Mouse (Mus musculus) embryonic facial prominence, embryonic 14.5 days (tissue): ENCODE measurements around the gene Dst. TPM values are rescaled to one million over a fixed set of nuclear protein-coding genes. Genes with fewer than 3 reads are reported as not detected.

Source experiments
- ATAC-seq: fragments of 200-750 bp; cut with Nextera tagmentation; 2 replicates; pipeline ENCODE4 v1.8.0; 2017; ENCODE audit warnings: low read depth, moderate number of reproducible peaks, moderate TSS enrichment
- DNase-seq: peaks from one replicate; pipeline ENCODE4 v3.0.0-alpha.2; 2015; ENCODE audit warnings: low spot score
- H3K27ac ChIP-seq: fragments of 300-500 bp; sonication (generic); replicated peaks from 2 replicates; pipeline ENCODE4 v1.5.1; 2014; ENCODE audit warnings: low read depth, mild to moderate bottlenecking, low read length, moderate library complexity
- H3K27me3 ChIP-seq: fragments of 300-500 bp; sonication (generic); replicated peaks from 2 replicates; pipeline ENCODE4 v1.6.1; 2014; ENCODE audit warnings: low read length; ENCODE audit not compliant: control insufficient read depth, insufficient read depth
- H3K36me3 ChIP-seq: fragments of 300-500 bp; sonication (generic); 2 replicates; pipeline ENCODE4 v1.6.1; 2014; ENCODE audit warnings: low read length, mixed read lengths; ENCODE audit not compliant: control insufficient read depth, insufficient read depth
- H3K4me1 ChIP-seq: fragments of 300-500 bp; sonication (generic); 2 replicates; pipeline ENCODE4 v1.6.1; 2014; ENCODE audit warnings: antibody characterized with exemption, low read length; ENCODE audit not compliant: control insufficient read depth, insufficient read depth
- H3K4me2 ChIP-seq: fragments of 300-500 bp; sonication (generic); 2 replicates; pipeline ENCODE4 v1.6.1; 2014; ENCODE audit warnings: low read depth, mild to moderate bottlenecking, low read length, moderate library complexity, mixed read lengths
- H3K4me3 ChIP-seq: fragments of 300-500 bp; sonication (generic); 2 replicates; pipeline ENCODE4 v1.5.1; 2014; ENCODE audit warnings: low read depth, mild to moderate bottlenecking, low read length
- H3K9ac ChIP-seq: fragments of 300-500 bp; sonication (generic); 2 replicates; pipeline ENCODE4 v1.6.1; 2014; ENCODE audit warnings: low read depth, mild to moderate bottlenecking, low read length, moderate library complexity, mixed read lengths
- H3K9me3 ChIP-seq: fragments of 300-500 bp; sonication (generic); 2 replicates; pipeline ENCODE4 v1.6.1; 2016; ENCODE audit warnings: low read length; ENCODE audit not compliant: control insufficient read depth
- WGBS: fragments of 180-500 bp; shearing (Covaris S2); extraction: QIAGEN DNeasy Blood & Tissue Kit; methylation state at CpG from one replicate; pipeline ENCODE4 v1.1.7; 2014; 5-methylcytosine and 5-hydroxymethylcytosine counted together
- polyA plus RNA-seq: library from polyadenylated mRNA; unstranded; fragments of >200 nt; fragmentation: Nextera tagmentation; extraction: Ambion mirVana; gene quantifications from 2 replicates; pipeline ENCODE4 v1.2.1, GENCODE M21; 2014

The Dst gene
- polyA plus RNA-seq, 1 experiment from 2014 or later, result 39.5 TPM

- no peak for DNase-seq
- ATAC-seq, result no peak
- Histone ChIP-seq H3K4me3 (no peak overlapping the region), H3K27me3 (no peaks in the 10 kb centered on the region), H3K4me1 (peaks cover 12% of the 10 kb centered on the region), H3K4me2 (no peak overlapping the region), H3K9me3 (no peaks in the 10 kb centered on the region), H3K36me3 (no peaks in the 10 kb centered on the region), H3K9ac (no peak overlapping the region), H3K27ac (no peak overlapping the region)
- WGBS, result 91% methylated on average over 7 of the region's 7 CpGs
Measured at GRCm38 (mm10) chr1:34144826-34145225, 236.8 kb downstream of the Dst start.

- no peak overlapping the region for H3K9ac ChIP-seq
- no peak overlapping the region for H3K27ac ChIP-seq
- peaks cover 5% of the 10 kb centered on the region for H3K4me1 ChIP-seq
- H3K27me3 ChIP-seq, result no peaks in the 10 kb centered on the region
- no peak for DNase-seq
- 91% methylated on average over 11 of the region's 11 CpGs for WGBS
- no peaks in the 10 kb centered on the region for H3K9me3 ChIP-seq
- no peak overlapping the region for H3K4me3 ChIP-seq
- no peaks in the 10 kb centered on the region for H3K36me3 ChIP-seq
- ATAC-seq, result no peak
- H3K4me2 ChIP-seq, result no peak overlapping the region
Measured at GRCm38 (mm10) chr1:34148039-34148438, 240.0 kb downstream of the Dst start.

- Histone ChIP-seq H3K27ac (peak overlapping the region; percentile 61; the same call in 1 of the 2 replicates), H3K9me3 (no peaks in the 10 kb centered on the region), H3K4me1 (peaks cover 5% of the 10 kb centered on the region), H3K9ac (no peak overlapping the region), H3K4me2 (no peak overlapping the region), H3K4me3 (no peak overlapping the region), H3K36me3 (no peaks in the 10 kb centered on the region), H3K27me3 (no peaks in the 10 kb centered on the region)
- peak; percentile 80; the same call in 1 of the 2 replicates for ATAC-seq
- DNase-seq, result peak; percentile 83
- 26% methylated on average over 10 of the region's 10 CpGs for WGBS
Measured at GRCm38 (mm10) chr1:34150416-34151093, 242.5 kb downstream of the Dst start.

GRCm38 (mm10) chr1:34152683-34153082 lies 244.7 kb downstream of the Dst start:
- no peaks in the 10 kb centered on the region for H3K27me3 ChIP-seq
- no peak overlapping the region for H3K9ac ChIP-seq
- WGBS, result 88% methylated on average over 5 of the region's 5 CpGs
- no peak overlapping the region for H3K4me3 ChIP-seq
- DNase-seq (no peak), ATAC-seq (no peak)
- H3K4me1 ChIP-seq, result peaks cover 5% of the 10 kb centered on the region
- no peaks in the 10 kb centered on the region for H3K36me3 ChIP-seq
- no peak overlapping the region for H3K27ac ChIP-seq
- H3K4me2 ChIP-seq, result no peak overlapping the region
- H3K9me3 ChIP-seq, result no peaks in the 10 kb centered on the region

GRCm38 (mm10) chr1:34156058-34156457 lies 248.0 kb downstream of the Dst start:
- DNase-seq, result no peak
- Histone ChIP-seq H3K9me3 (no peaks in the 10 kb centered on the region), H3K9ac (no peak overlapping the region), H3K4me3 (no peak overlapping the region), H3K4me2 (no peak overlapping the region), H3K36me3 (peaks cover 3% of the 10 kb centered on the region; the same call in 1 of the 2 replicates), H3K4me1 (no peaks in the 10 kb centered on the region), H3K27me3 (no peaks in the 10 kb centered on the region), H3K27ac (no peak overlapping the region)
- 73% methylated on average over 7 of the region's 7 CpGs for WGBS
- ATAC-seq, result no peak

GRCm38 (mm10) chr1:34157702-34158101 lies 249.7 kb downstream of the Dst start:
- Histone ChIP-seq H3K4me2 (no peak overlapping the region), H3K9me3 (no peaks in the 10 kb centered on the region), H3K36me3 (peaks cover 4% of the 10 kb centered on the region; the same call in 1 of the 2 replicates), H3K4me3 (no peak overlapping the region), H3K27ac (no peak overlapping the region), H3K9ac (no peak overlapping the region), H3K4me1 (no peaks in the 10 kb centered on the region), H3K27me3 (no peaks in the 10 kb centered on the region)
- no peak for ATAC-seq
- 81% methylated on average over 10 of the region's 10 CpGs for WGBS
- no peak for DNase-seq

GRCm38 (mm10) chr1:34158822-34159221 lies 250.8 kb downstream of the Dst start:
- 69% methylated on average over 11 of the region's 11 CpGs for WGBS
- no peak overlapping the region for H3K4me3 ChIP-seq
- H3K27ac ChIP-seq, result no peak overlapping the region; the same call in 1 of the 2 replicates
- H3K9me3 ChIP-seq, result no peaks in the 10 kb centered on the region
- ATAC-seq (no peak), DNase-seq (no peak)
- no peak overlapping the region for H3K4me2 ChIP-seq
- H3K36me3 ChIP-seq, result peaks cover 8% of the 10 kb centered on the region; the same call in 1 of the 2 replicates
- H3K4me1 ChIP-seq, result no peaks in the 10 kb centered on the region
- H3K9ac ChIP-seq, result no peak overlapping the region
- H3K27me3 ChIP-seq, result no peaks in the 10 kb centered on the region

- Histone ChIP-seq H3K27me3 (no peaks in the 10 kb centered on the region), H3K4me2 (0 out of 2 replicates have a peak overlapping the region, but pooled peaks have one; percentile 14), H3K36me3 (peaks cover 13% of the 10 kb centered on the region), H3K9ac (no peak overlapping the region), H3K4me1 (no peaks in the 10 kb centered on the region), H3K9me3 (no peaks in the 10 kb centered on the region), H3K27ac (peak overlapping the region; percentile 40), H3K4me3 (peak overlapping the region; percentile 15; the same call in 1 of the 2 replicates)
- WGBS, result 81% methylated on average over 7 of the region's 7 CpGs
- ATAC-seq (peak; percentile 59; the same call in 1 of the 2 replicates), DNase-seq (peak; percentile 68)
Measured at GRCm38 (mm10) chr1:34159898-34160297, 251.9 kb downstream of the Dst start.
